Mouse (Mus musculus): ENCODE results near the gene Phf1. TPM values are rescaled to one million over a fixed set of nuclear protein-coding genes. Genes with fewer than 3 reads are reported as not detected.

The Phf1 gene
- polyA plus RNA-seq, 1 experiment from 2014 or later, result 8.2 TPM

- H3K27me3 ChIP-seq (ENCODE audit: insufficient read depth, poor library complexity, severe bottlenecking), result no peaks in the 10 kb centered on the region
- no peaks in the 10 kb centered on the region for H3K9me3 ChIP-seq
- peaks cover 71% of the 10 kb centered on the region for H3K4me1 ChIP-seq (replicated peaks)
- DNase-seq (ENCODE audit: low spot score), result no peak
- H3K4me3 ChIP-seq, result 0 out of 2 replicates have a peak overlapping the region, but pooled peaks have one; percentile 9
- H3K36me3 ChIP-seq, result peaks cover 39% of the 10 kb centered on the region
- H3K27ac ChIP-seq, result no peak overlapping the region
- 91% methylated on average over 15 of the region's 15 CpGs for WGBS
Measured at GRCm38 (mm10) chr17:26936921-26937695, 4.3 kb downstream of the Phf1 start.

- H3K27ac ChIP-seq, result peak overlapping the region; percentile 96
- H3K4me3 ChIP-seq, result peak overlapping the region; percentile 61
- no peaks in the 10 kb centered on the region for H3K27me3 ChIP-seq (ENCODE audit: insufficient read depth, poor library complexity, severe bottlenecking)
- WGBS, result 62% methylated on average over 16 of the region's 16 CpGs
- H3K4me1 ChIP-seq (replicated peaks), result peaks cover 70% of the 10 kb centered on the region
- peaks cover 39% of the 10 kb centered on the region for H3K36me3 ChIP-seq
- no peak for DNase-seq (ENCODE audit: low spot score)
- H3K9me3 ChIP-seq, result no peaks in the 10 kb centered on the region
Measured at GRCm38 (mm10) chr17:26937883-26938695, 5.2 kb downstream of the Phf1 start.

GRCm38 (mm10) chr17:26938731-26939130 is 5.9 kb downstream of the Phf1 start:
- H3K27ac ChIP-seq, result peak overlapping the region; percentile 96
- no peaks in the 10 kb centered on the region for H3K27me3 ChIP-seq (ENCODE audit: insufficient read depth, poor library complexity, severe bottlenecking)
- peak; percentile 46 for DNase-seq (ENCODE audit: low spot score)
- peaks cover 66% of the 10 kb centered on the region for H3K4me1 ChIP-seq (replicated peaks)
- peak overlapping the region; percentile 61 for H3K4me3 ChIP-seq
- peaks cover 39% of the 10 kb centered on the region for H3K36me3 ChIP-seq
- no peaks in the 10 kb centered on the region for H3K9me3 ChIP-seq
- under 1% methylated on average over 22 of the region's 22 CpGs for WGBS

- peak within 1 kb of the TSS; percentile 96 for H3K27ac ChIP-seq
- peak; percentile 100 for DNase-seq (ENCODE audit: low spot score)
- H3K4me1 ChIP-seq (replicated peaks), result peaks cover 69% of the 10 kb centered on the region
- WGBS, result under 1% methylated on average over 69 of the region's 70 CpGs
- H3K36me3 ChIP-seq, result peaks cover 36% of the 10 kb centered on the region
- no peaks in the 10 kb centered on the region for H3K27me3 ChIP-seq (ENCODE audit: insufficient read depth, poor library complexity, severe bottlenecking)
- peak within 1 kb of the TSS; percentile 61 for H3K4me3 ChIP-seq
- no peaks in the 10 kb centered on the region for H3K9me3 ChIP-seq
Measured at GRCm38 (mm10) chr17:26939178-26939972, 6.5 kb downstream of the Phf1 start, which contains the start of gene Cuta. TSS of gene Cuta (minus strand) at chr17:26939569.

GRCm38 (mm10) chr17:26939973-26940300 is 7.1 kb downstream of the Phf1 start:
- Histone ChIP-seq H3K4me3 (peak overlapping the region; percentile 61), H3K27ac (peak overlapping the region; percentile 96), H3K4me1 (replicated peaks) (peaks cover 74% of the 10 kb centered on the region), H3K27me3 (ENCODE audit: insufficient read depth, poor library complexity, severe bottlenecking) (no peaks in the 10 kb centered on the region), H3K9me3 (no peaks in the 10 kb centered on the region), H3K36me3 (peaks cover 36% of the 10 kb centered on the region)
- 3% methylated on average over 3 of the region's 3 CpGs for WGBS
- no peak for DNase-seq (ENCODE audit: low spot score)

- peak within 1 kb of the TSS; percentile 61 for H3K4me3 ChIP-seq
- H3K27ac ChIP-seq, result peak within 1 kb of the TSS; percentile 96
- DNase-seq (ENCODE audit: low spot score), result peak; percentile 54
- H3K27me3 ChIP-seq (ENCODE audit: insufficient read depth, poor library complexity, severe bottlenecking), result no peaks in the 10 kb centered on the region
- no peaks in the 10 kb centered on the region for H3K9me3 ChIP-seq
- peaks cover 87% of the 10 kb centered on the region for H3K4me1 ChIP-seq (replicated peaks)
- peaks cover 28% of the 10 kb centered on the region for H3K36me3 ChIP-seq
- 2% methylated on average over 22 of the region's 24 CpGs for WGBS
Measured at GRCm38 (mm10) chr17:26941031-26941789, 8.4 kb downstream of the Phf1 start, which contains the start of gene Syngap1. TSS of gene Syngap1 (plus strand) at chr17:26941253.

GRCm38 (mm10) chr17:26941841-26942570 is 9.2 kb downstream of the Phf1 start:
- 9% methylated on average over 4 of the region's 4 CpGs for WGBS
- peaks cover 88% of the 10 kb centered on the region for H3K4me1 ChIP-seq (replicated peaks)
- DNase-seq (ENCODE audit: low spot score), result no peak

GRCm38 (mm10) chr17:26945824-26946495 is 13.1 kb downstream of the Phf1 start:
- WGBS, result 23% methylated on average over 13 of the region's 13 CpGs
- Histone ChIP-seq H3K27me3 (ENCODE audit: insufficient read depth, poor library complexity, severe bottlenecking) (0 out of 2 replicates have a peak, but pooled peaks cover 5% of the 10 kb centered on the region), H3K36me3 (peaks cover 13% of the 10 kb centered on the region; the same call in 1 of the 2 replicates), H3K27ac (peak overlapping the region; percentile 87), H3K9me3 (no peaks in the 10 kb centered on the region), H3K4me3 (peak overlapping the region; percentile 56), H3K4me1 (replicated peaks) (peaks cover 93% of the 10 kb centered on the region)
- no peak for DNase-seq (ENCODE audit: low spot score)

More at GRCm38 (mm10) chr17:26941841-26942570, 9.2 kb downstream of the Phf1 start:
- peaks cover 20% of the 10 kb centered on the region for H3K36me3 ChIP-seq
- H3K27me3 ChIP-seq (ENCODE audit: insufficient read depth, poor library complexity, severe bottlenecking), result no peaks in the 10 kb centered on the region
- peak overlapping the region; percentile 61 for H3K4me3 ChIP-seq
- H3K27ac ChIP-seq, result peak overlapping the region; percentile 96
- no peaks in the 10 kb centered on the region for H3K9me3 ChIP-seq

- Histone ChIP-seq H3K4me3 (peak overlapping the region; percentile 56), H3K27ac (peak overlapping the region; percentile 87), H3K9me3 (no peaks in the 10 kb centered on the region), H3K27me3 (ENCODE audit: insufficient read depth, poor library complexity, severe bottlenecking) (0 out of 2 replicates have a peak, but pooled peaks cover 5% of the 10 kb centered on the region), H3K36me3 (peaks cover 13% of the 10 kb centered on the region; the same call in 1 of the 2 replicates), H3K4me1 (replicated peaks) (peaks cover 93% of the 10 kb centered on the region)
- DNase-seq (ENCODE audit: low spot score), result peak; percentile 72
- under 1% methylated on average over 37 of the region's 37 CpGs for WGBS
Measured at GRCm38 (mm10) chr17:26946567-26946966, 13.7 kb downstream of the Phf1 start.

GRCm38 (mm10) chr17:26947231-26948100 is 14.6 kb downstream of the Phf1 start:
- Histone ChIP-seq H3K4me3 (peak overlapping the region; percentile 56), H3K9me3 (no peaks in the 10 kb centered on the region), H3K36me3 (peaks cover 13% of the 10 kb centered on the region; the same call in 1 of the 2 replicates), H3K27ac (peak overlapping the region; percentile 87), H3K27me3 (ENCODE audit: insufficient read depth, poor library complexity, severe bottlenecking) (0 out of 2 replicates have a peak, but pooled peaks cover 8% of the 10 kb centered on the region), H3K4me1 (replicated peaks) (peaks cover 93% of the 10 kb centered on the region)
- WGBS, result 27% methylated on average over 12 of the region's 12 CpGs
- DNase-seq (ENCODE audit: low spot score), result no peak

Data from hindbrain, embryonic 10.5 days (tissue).